Mouse (Mus musculus) thymus, adult 2 months (tissue): Measurements from ENCODE around the gene Lcmt1. TPM values are rescaled to one million over a fixed set of nuclear protein-coding genes. Genes with fewer than 3 reads are reported as not detected.

ENCODE experiments used
- DNase-seq: peaks from one replicate; pipeline ENCODE4 v3.0.0; 2021
- H3K27ac ChIP-seq: fragments of 200-500 bp; 2 replicates; pipeline ENCODE4 v1.5.1; 2012; ENCODE audit warnings: low read length, control low read depth; ENCODE audit not compliant: control insufficient read depth, insufficient read depth
- H3K27me3 ChIP-seq: fragments of 200-500 bp; 2 replicates; pipeline ENCODE4 v1.6.1; 2012; ENCODE audit warnings: mild to moderate bottlenecking, low read length, moderate library complexity, mixed read lengths; ENCODE audit not compliant: control insufficient read depth, insufficient read depth
- H3K36me3 ChIP-seq: fragments of 200-500 bp; 2 replicates; pipeline ENCODE4 v1.6.1; 2012; ENCODE audit warnings: mild to moderate bottlenecking, low read length, moderate library complexity; ENCODE audit not compliant: control insufficient read depth, insufficient read depth
- H3K4me1 ChIP-seq: fragments of 200-500 bp; replicated peaks from 2 replicates; pipeline ENCODE4 v1.6.1; 2012; ENCODE audit warnings: low read length; ENCODE audit not compliant: control insufficient read depth, insufficient read depth
- H3K4me3 ChIP-seq: fragments of 200-500 bp; 2 replicates; pipeline ENCODE4 v1.5.1; 2012; ENCODE audit warnings: mild to moderate bottlenecking, low read length, control low read depth, moderate library complexity; ENCODE audit not compliant: control insufficient read depth, insufficient read depth
- CTCF ChIP-seq: fragments of 200-500 bp; IDR thresholded peaks from 2 replicates; pipeline ENCODE4 v1.5.1; 2012; ENCODE audit warnings: mild to moderate bottlenecking, control low read depth, low read length, moderate library complexity, borderline replicate concordance; ENCODE audit not compliant: control insufficient read depth, poor library complexity, insufficient read depth; ENCODE audit errors: extremely low read depth
- POLR2A ChIP-seq: fragments of 200-500 bp; IDR thresholded peaks from 2 replicates; pipeline ENCODE4 v1.6.1; 2012; ENCODE audit warnings: mild to moderate bottlenecking, low read length, control low read depth, moderate library complexity; ENCODE audit not compliant: control insufficient read depth, poor library complexity, insufficient read depth; ENCODE audit errors: extremely low read depth
- WGBS: fragments of 180-500 bp; shearing (Covaris S2); methylation state at CpG from one replicate; pipeline ENCODE4 v1.1.7; 2018; 5-methylcytosine and 5-hydroxymethylcytosine counted together
- polyA plus RNA-seq: library from polyadenylated mRNA; depleted of rRNA; stranded (reverse); fragments of >200 nt; gene quantifications from 2 replicates; pipeline ENCODE4 v1.2.3, GENCODE M21; 2012; rRNA removed

The Lcmt1 gene
- polyA plus RNA-seq, 1 experiment, result 31.9 TPM

DNA sequence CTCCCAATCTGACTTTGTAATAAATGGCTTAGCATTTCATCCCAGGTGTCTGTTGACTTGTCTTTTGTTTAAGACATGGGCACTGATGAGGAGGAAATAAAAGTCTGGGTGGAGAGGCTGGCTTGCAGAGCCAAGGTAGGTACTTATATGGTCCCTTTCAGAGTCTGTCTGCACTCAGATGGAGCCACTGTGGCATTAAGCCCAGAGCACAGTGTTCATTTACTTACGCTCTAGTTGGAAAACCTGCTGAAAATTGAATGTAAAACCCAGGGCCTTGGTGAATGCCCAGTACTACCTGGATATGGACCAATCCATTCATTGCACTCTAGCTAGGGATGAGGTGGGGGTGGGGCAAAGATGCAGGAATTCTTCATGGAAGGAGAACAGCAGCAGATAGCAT lies 98.4 kb downstream of the Lcmt1 start:
- no peaks in the 10 kb centered on the region for H3K4me1 ChIP-seq
- no peaks in the 10 kb centered on the region for H3K36me3 ChIP-seq
- no peak for TF ChIP-seq CTCF
- TF ChIP-seq POLR2A, result no peak
- no peak overlapping the region for H3K27ac ChIP-seq
- 94% methylated on average over 1 of the region's 1 CpGs for WGBS
- H3K27me3 ChIP-seq, result no peaks in the 10 kb centered on the region
- no peak for DNase-seq
- H3K4me3 ChIP-seq, result no peak overlapping the region

Other genes starting within 250 kb of the Lcmt1 start
- 84.5 and 89.7 TPM in 2 replicates for gene Tnrc6a, start 245.9 kb upstream of the Lcmt1 start, polyA plus RNA-seq
- 0.55 and 0.84 TPM in 2 replicates for gene Slc5a11, start 155.0 kb upstream of the Lcmt1 start, polyA plus RNA-seq
- gene Arhgap17, start 131 bp downstream of the Lcmt1 start, polyA plus RNA-seq, result 32.2 and 37.3 TPM in 2 replicates
- gene Aqp8, start 92.5 kb downstream of the Lcmt1 start, polyA plus RNA-seq, result 0.31 and 0.41 TPM in 2 replicates
- not detected in 2 replicates for gene Zkscan2, start 130.7 kb downstream of the Lcmt1 start, polyA plus RNA-seq